Mouse (Mus musculus): ENCODE results near the gene Tomm40. TPM values are rescaled to one million over a fixed set of nuclear protein-coding genes. Genes with fewer than 3 reads are reported as not detected.

Gene Tomm40
- polyA plus RNA-seq, 1 experiment from 2014 or later = 142 TPM

DNA sequence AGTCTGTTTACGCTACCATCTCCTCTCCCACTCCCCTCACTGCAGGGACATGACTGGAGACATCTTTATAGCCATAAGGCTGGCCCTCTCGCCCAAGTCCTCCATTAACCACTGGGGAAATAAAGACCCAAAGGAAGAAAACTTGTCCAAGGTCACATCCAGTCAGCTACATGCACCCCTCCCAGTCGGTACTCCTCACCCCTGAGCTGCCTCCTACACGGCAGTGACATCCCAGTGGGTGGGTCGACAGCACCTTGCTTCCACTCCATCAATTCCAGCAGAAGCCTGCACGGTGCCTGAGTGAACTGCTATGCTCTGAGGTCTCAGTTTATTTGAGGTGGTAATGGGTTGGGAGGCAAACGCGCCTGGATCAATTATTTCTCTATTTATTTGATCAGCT lies 51.3 kb downstream of the Tomm40 start:
- DNase-seq (ENCODE audit: low read depth, low spot score) (no peak), ATAC-seq (no peak)
- ChIA-PET CTCF (interaction anchor here (1.1 to 1.4 kb wide), 2 partner anchors 21 to 37 kb away, joined by 3 to 4 read pairs; no protein-coding TSS in a partner anchor), POLR2A (interaction anchor here (1.1 to 1.4 kb wide), 2 partner anchors 20 to 34 kb away, joined by 3 read pairs; partner anchors contain the start of gene Relb)
- TF ChIP-seq CTCF (IDR thresholded peaks at IDR 0.05) = no peak
- in situ Hi-C loops (cut with MboI; ENCODE audit: low pct_unique_long_range_greater_than_20kb) = no loop called here
- no peaks in the 10 kb centered on the region for H3K27me3 ChIP-seq

DNA sequence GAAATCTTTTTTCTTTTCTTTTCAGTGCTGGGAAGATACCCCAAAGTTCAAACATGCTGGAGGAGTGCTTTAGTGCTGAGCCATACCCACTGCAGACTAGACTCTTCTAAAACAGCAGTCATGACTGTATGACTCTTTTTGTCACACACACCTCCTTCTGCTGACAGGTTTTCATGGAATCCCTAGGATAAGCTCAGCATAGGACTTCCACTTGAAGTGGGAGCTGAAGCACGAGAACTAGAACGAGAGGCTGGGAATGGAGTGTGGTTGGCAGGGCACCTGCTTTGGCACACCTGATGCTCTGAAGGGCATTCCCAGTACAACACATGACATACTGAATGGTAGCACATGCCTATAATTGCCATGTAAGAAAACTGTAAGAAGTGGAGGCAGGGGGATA lies 62.6 kb downstream of the Tomm40 start:
- ATAC-seq = no peak

More for the DNA sequence above, 62.6 kb downstream of the Tomm40 start:
- CTCF ChIA-PET = no interaction called here
- no peaks in the 10 kb centered on the region for H3K27me3 ChIP-seq
- in situ Hi-C loops (cut with MboI; ENCODE audit: low pct_unique_long_range_greater_than_20kb) = no loop called here
- TF ChIP-seq CTCF (IDR thresholded peaks at IDR 0.05) = no peak
- no peak for DNase-seq (ENCODE audit: low read depth, low spot score)
- POLR2A ChIA-PET = no interaction called here

Other genes with a start within 250 kb of the Tomm40 start
- 9.8 TPM for gene Bloc1s3, start 207.1 kb downstream of the Tomm40 start, polyA plus RNA-seq (2021)
- 36.5 TPM for gene Trappc6a, start 207.0 kb downstream of the Tomm40 start, polyA plus RNA-seq (2021)
- gene Nkpd1, start 197.6 kb downstream of the Tomm40 start, polyA plus RNA-seq (2021) = 0.15 TPM
- gene Ppp1r37, start 152.4 kb downstream of the Tomm40 start, polyA plus RNA-seq (2021) = 65.5 TPM
- 0.23 TPM for gene Zfp296, start 138.2 kb downstream of the Tomm40 start, polyA plus RNA-seq (2021)
- gene Gemin7, start 137.8 kb downstream of the Tomm40 start, polyA plus RNA-seq (2021) = 89.6 TPM
- gene Clasrp, start 111.0 kb downstream of the Tomm40 start, polyA plus RNA-seq (2021) = 50.7 TPM
- gene Relb, start 86.0 kb downstream of the Tomm40 start, polyA plus RNA-seq (2021) = 24.5 TPM
- 154 TPM for gene Clptm1, start 50.4 kb downstream of the Tomm40 start, polyA plus RNA-seq (2021)
- gene Apoc2, start 37.5 kb downstream of the Tomm40 start, polyA plus RNA-seq (2021) = not detected
- gene Gm44805, start 34.0 kb downstream of the Tomm40 start, polyA plus RNA-seq (2021) = not detected
- gene Apoc4, start 34.0 kb downstream of the Tomm40 start, polyA plus RNA-seq (2021) = 0.09 TPM
- 1.6 TPM for gene Apoc1, start 22.8 kb downstream of the Tomm40 start, polyA plus RNA-seq (2021)
- gene Apoe, start 16.2 kb downstream of the Tomm40 start, polyA plus RNA-seq (2021) = 6.0 TPM
- gene Nectin2, start 35.0 kb upstream of the Tomm40 start, polyA plus RNA-seq (2021) = 168 TPM
- 70.3 TPM for gene Bcam, start 55.6 kb upstream of the Tomm40 start, polyA plus RNA-seq (2021)
- gene Cblc, start 81.4 kb upstream of the Tomm40 start, polyA plus RNA-seq (2021) = 0.15 TPM
- 70.5 TPM for gene Bcl3, start 107.3 kb upstream of the Tomm40 start, polyA plus RNA-seq (2021)
- gene Gm19345, start 136.6 kb upstream of the Tomm40 start, polyA plus RNA-seq (2021) = 0.10 TPM
- gene Ceacam16, start 145.9 kb upstream of the Tomm40 start, polyA plus RNA-seq (2021) = not detected
- gene Ceacam19, start 172.5 kb upstream of the Tomm40 start, polyA plus RNA-seq (2021) = 0.21 TPM
- 38.0 TPM for gene Pvr, start 205.7 kb upstream of the Tomm40 start, polyA plus RNA-seq (2021)
- 0.06 TPM for gene Igsf23, start 235.3 kb upstream of the Tomm40 start, polyA plus RNA-seq (2021)
- gene Ceacam20, start 250.0 kb upstream of the Tomm40 start, polyA plus RNA-seq (2021) = not detected

Data from Patski (cell line).